Mouse (Mus musculus) E14TG2a.4 (cell line): ENCODE results near the gene Wfikkn1.

Source experiments
- CTCF ChIP-seq: conservative IDR thresholded peaks from 2 replicates; pipeline ENCODE4 v1.5.1; 2014; ENCODE audit warnings: low read length
- NANOG ChIP-seq: IDR thresholded peaks from 2 replicates; pipeline ENCODE4 v1.6.1; 2014; ENCODE audit warnings: borderline replicate concordance, low read length, mixed read lengths
- POU5F1 ChIP-seq: IDR thresholded peaks from 2 replicates; pipeline ENCODE4 v1.6.1; 2014; ENCODE audit warnings: low read length, borderline replicate concordance

DNA sequence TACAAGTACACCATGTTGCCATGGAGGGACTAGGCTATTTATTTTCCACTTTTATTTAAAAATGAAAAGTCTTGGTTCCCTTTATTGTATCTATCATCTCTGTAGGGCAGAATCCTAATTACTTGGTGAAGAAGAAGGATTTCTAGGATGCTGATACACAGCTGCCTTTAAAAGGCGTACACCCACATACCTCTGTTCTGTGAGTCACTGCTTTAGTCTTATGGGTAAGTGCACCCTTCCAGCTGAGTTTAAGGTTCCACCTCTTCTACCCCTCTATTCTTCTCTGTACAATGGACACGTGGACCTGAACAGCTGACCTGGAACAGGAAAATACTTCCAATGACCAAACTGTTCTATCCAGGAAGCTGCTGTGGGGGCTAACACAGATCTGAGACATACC is 27.0 kb upstream of the Wfikkn1 start:
- TF ChIP-seq CTCF (no peak), NANOG (no peak), POU5F1 (no peak)
